Mouse (Mus musculus): ENCODE measurements at regions not wholly inside any gene's neighbourhood (a gene's known extent, or its start where the extent isn't known, plus 50 kb on each side); places are given as distances from the start of the nearest gene placed in this dataset.

- TF ChIP-seq EP300 (IDR thresholded peaks at IDR 0.05; ENCODE audit: low read depth in 1 of 2, low read length in 2 of 2) (no peak), CTCF (IDR thresholded peaks at IDR 0.05 in 2 of 3, conservative IDR thresholded peaks at IDR 0.05 in 1 of 3; ENCODE audit: control insufficient read depth in 1 of 3, insufficient read depth in 1 of 3, low read depth in 2 of 3, low read length in 3 of 3, poor library complexity in 1 of 3, severe bottlenecking in 1 of 3) (no peak), ZKSCAN1 (IDR thresholded peaks at IDR 0.05; ENCODE audit: low read depth, low read length) (no peak), GABPA (IDR thresholded peaks at IDR 0.05; ENCODE audit: low read depth, low read length) (no peak), USF2 (IDR thresholded peaks at IDR 0.05; ENCODE audit: borderline replicate concordance in 1 of 2, insufficient read depth in 1 of 2, low read depth in 1 of 2, low read length in 2 of 2) (no peak), UBTF (IDR thresholded peaks at IDR 0.05; ENCODE audit: borderline replicate concordance, insufficient read depth, low read depth, low read length) (no peak), GATA1 (IDR thresholded peaks at IDR 0.05; ENCODE audit: low read depth, low read length) (no peak), POLR2A (IDR thresholded peaks at IDR 0.05; ENCODE audit: control insufficient read depth in 1 of 2, insufficient read depth in 1 of 2, low read depth in 1 of 2, low read length in 2 of 2, poor library complexity in 1 of 2) (no peak)
Measured at GRCm38 (mm10) chr13:5939368-5939767, 78.1 kb downstream of the Klf6 start.
